Mouse (Mus musculus) stomach, postnatal 0 days (tissue): ENCODE measurements around the gene Mvk. TPM values are rescaled to one million over a fixed set of nuclear protein-coding genes. Genes with fewer than 3 reads are reported as not detected.
A peak's percentile ranks its signal among the peaks of the same experiment; 100 is the strongest.

Experiments used
- ATAC-seq: fragments of 200-750 bp; cut with Nextera tagmentation; 2 replicates; pipeline ENCODE4 v1.8.0; 2017; ENCODE audit not compliant: low FRiP score, low TSS enrichment
- DNase-seq: peaks from one replicate; pipeline ENCODE4 v3.0.0-alpha.2; 2016; ENCODE audit warnings: low spot score
- H3K27ac ChIP-seq: fragments of 300-500 bp; sonication (generic); replicated peaks from 2 replicates; pipeline ENCODE4 v1.5.1; 2014; ENCODE audit warnings: mild to moderate bottlenecking, control low read depth
- H3K27me3 ChIP-seq: fragments of 300-500 bp; sonication (generic); 2 replicates; pipeline ENCODE4 v1.6.1; 2014; ENCODE audit warnings: low read length; ENCODE audit not compliant: control insufficient read depth, insufficient read depth
- H3K36me3 ChIP-seq: fragments of 300-500 bp; sonication (generic); 2 replicates; pipeline ENCODE4 v1.6.1; 2014; ENCODE audit warnings: low read length, mixed read lengths; ENCODE audit not compliant: control insufficient read depth, insufficient read depth
- H3K4me1 ChIP-seq: fragments of 300-500 bp; sonication (generic); replicated peaks from 2 replicates; pipeline ENCODE4 v1.6.1; 2014; ENCODE audit warnings: antibody characterized with exemption; ENCODE audit not compliant: control insufficient read depth, insufficient read depth
- H3K4me2 ChIP-seq: fragments of 300-500 bp; sonication (generic); replicated peaks from 2 replicates; pipeline ENCODE4 v1.6.1; 2014; ENCODE audit warnings: low read depth, mild to moderate bottlenecking, control low read depth, moderate library complexity
- H3K4me3 ChIP-seq: fragments of 300-500 bp; sonication (generic); 2 replicates; pipeline ENCODE4 v1.5.1; 2014; ENCODE audit warnings: low read depth, low read length, control low read depth
- H3K9ac ChIP-seq: fragments of 300-500 bp; sonication (generic); 2 replicates; pipeline ENCODE4 v1.6.1; 2014; ENCODE audit warnings: mild to moderate bottlenecking, low read length, control low read depth, mixed read lengths
- H3K9me3 ChIP-seq: fragments of 300-500 bp; sonication (generic); 2 replicates; pipeline ENCODE4 v1.6.1; 2016; ENCODE audit warnings: low read length; ENCODE audit not compliant: control insufficient read depth
- CTCF ChIP-seq: IDR thresholded peaks from 2 replicates; pipeline ENCODE4 v1.5.1; 2016; ENCODE audit warnings: antibody characterized with exemption, low read depth, mild to moderate bottlenecking, moderate library complexity
- EP300 ChIP-seq: optimal IDR thresholded peaks from 2 replicates; pipeline ENCODE3; 2016; ENCODE audit warnings: antibody characterized with exemption
- WGBS: fragments of 180-500 bp; shearing (Covaris S2); extraction: QIAGEN DNeasy Blood & Tissue Kit; methylation state at CpG from one replicate; pipeline ENCODE4 v1.1.7; 2014; 5-methylcytosine and 5-hydroxymethylcytosine counted together
- polyA plus RNA-seq: library from polyadenylated mRNA; unstranded; fragments of >200 nt; fragmentation: Nextera tagmentation; extraction: Ambion mirVana; gene quantifications from 2 replicates; pipeline ENCODE4 v1.2.1, GENCODE M21; 2015

Mvk gene
- polyA plus RNA-seq, 1 experiment from 2014 or later = 60.1 TPM

DNA sequence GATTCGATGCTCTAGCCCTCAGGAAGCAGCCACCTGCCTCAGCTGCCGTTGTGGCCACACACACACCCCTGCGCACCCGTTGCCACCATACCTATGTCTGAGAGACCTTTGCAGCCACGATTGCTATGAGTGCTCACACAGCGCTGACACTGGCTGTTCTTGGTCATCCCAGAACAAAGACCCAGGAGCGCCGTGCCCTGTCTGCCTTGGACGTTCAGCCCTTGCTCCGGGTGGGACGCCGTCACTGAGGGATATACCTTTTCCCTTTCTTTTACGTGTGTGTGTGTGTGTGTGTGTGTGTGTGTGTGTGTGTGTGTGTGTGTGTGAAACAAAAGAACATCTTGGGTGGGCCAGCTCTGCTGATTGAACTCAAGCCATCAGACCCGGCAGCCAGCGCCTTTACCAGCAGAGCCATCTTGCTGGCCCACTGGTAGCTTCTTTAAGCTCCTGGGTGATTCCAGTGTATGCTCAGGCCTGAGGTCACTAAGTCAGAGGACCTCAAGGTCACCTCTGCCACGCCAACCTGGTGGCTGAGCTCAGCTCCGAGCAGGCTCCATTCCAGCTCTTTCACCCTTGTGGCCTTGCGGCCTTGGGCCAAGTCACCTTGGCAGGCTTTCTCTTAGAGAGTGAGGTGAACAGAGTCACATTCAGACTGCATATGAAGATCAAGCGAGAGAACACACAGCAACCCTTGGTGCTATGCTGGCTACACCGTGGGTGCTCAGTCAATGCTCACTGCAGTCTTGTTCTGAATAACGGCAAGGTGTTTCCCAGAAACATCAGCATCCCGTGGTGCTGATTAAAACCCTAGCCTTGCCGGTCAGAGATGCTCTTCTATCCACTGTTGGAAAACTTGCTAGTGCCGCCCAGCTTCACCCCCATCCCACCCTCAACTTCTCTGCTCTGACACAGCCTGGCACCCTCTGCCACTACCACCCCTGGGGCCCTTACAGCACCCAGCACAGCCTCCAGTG is 18.3 kb downstream of the Mvk start:
- WGBS = 73% methylated on average over 24 of the region's 24 CpGs
- Histone ChIP-seq H3K9ac (no peak overlapping the region), H3K27ac (no peak overlapping the region), H3K36me3 (no peaks in the 10 kb centered on the region), H3K27me3 (no peaks in the 10 kb centered on the region), H3K4me3 (no peak overlapping the region), H3K4me2 (no peak overlapping the region), H3K4me1 (peaks cover 1% of the 10 kb centered on the region; the same call in 1 of the 2 replicates), H3K9me3 (no peaks in the 10 kb centered on the region)
- DNase-seq (no peak), ATAC-seq (no peak)
- no peak for TF ChIP-seq CTCF
- TF ChIP-seq EP300 = no peak

- no peaks in the 10 kb centered on the region for H3K9me3 ChIP-seq
- ATAC-seq (no peak), DNase-seq (no peak)
- H3K27ac ChIP-seq = no peak overlapping the region
- no peak overlapping the region for H3K4me2 ChIP-seq
- peaks cover 5% of the 10 kb centered on the region; the same call in 1 of the 2 replicates for H3K4me1 ChIP-seq
- no peaks in the 10 kb centered on the region for H3K36me3 ChIP-seq
- H3K4me3 ChIP-seq = no peak overlapping the region
- TF ChIP-seq EP300 (no peak), CTCF (no peak)
- 80% methylated on average over 2 of the region's 2 CpGs for WGBS
- H3K9ac ChIP-seq = no peak overlapping the region
- H3K27me3 ChIP-seq = no peaks in the 10 kb centered on the region
These were observed 20.5 kb downstream of the Mvk start for GRCm38 (mm10) chr5:114464561-114464960.

DNA sequence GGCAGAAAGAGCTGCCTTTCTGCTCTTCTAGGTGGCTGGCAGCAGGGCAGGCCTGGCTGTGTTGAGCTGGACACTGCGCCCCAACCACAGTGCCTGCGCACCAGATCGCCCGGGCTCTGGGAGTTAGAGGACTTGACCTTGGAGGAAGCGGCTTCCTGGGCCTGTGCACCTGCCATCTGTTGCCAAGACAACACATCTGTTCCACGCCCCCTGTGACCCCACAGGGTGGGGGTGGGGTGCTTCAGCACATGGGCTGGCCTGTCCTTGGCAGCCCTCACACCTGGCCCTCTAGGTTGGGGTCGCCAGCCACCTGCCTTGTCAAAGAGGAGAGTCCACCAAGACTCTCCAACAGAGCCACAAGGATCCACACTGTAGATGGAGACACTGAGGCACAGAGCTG is 21.6 kb downstream of the Mvk start:
- no peak for ATAC-seq
- WGBS = 77% methylated on average over 7 of the region's 7 CpGs
- peaks cover 5% of the 10 kb centered on the region; the same call in 1 of the 2 replicates for H3K4me1 ChIP-seq
- TF ChIP-seq EP300 (no peak), CTCF (no peak)
- no peak overlapping the region for H3K9ac ChIP-seq
- DNase-seq = no peak
- no peaks in the 10 kb centered on the region for H3K9me3 ChIP-seq
- H3K4me3 ChIP-seq = no peak overlapping the region
- H3K27me3 ChIP-seq = no peaks in the 10 kb centered on the region
- no peaks in the 10 kb centered on the region for H3K36me3 ChIP-seq
- no peak overlapping the region for H3K27ac ChIP-seq
- H3K4me2 ChIP-seq = no peak overlapping the region

- Histone ChIP-seq H3K36me3 (no peaks in the 10 kb centered on the region), H3K27me3 (no peaks in the 10 kb centered on the region), H3K4me1 (peaks cover 5% of the 10 kb centered on the region; the same call in 1 of the 2 replicates), H3K4me2 (peak overlapping the region; percentile 52), H3K9ac (peak overlapping the region; percentile 45), H3K9me3 (no peaks in the 10 kb centered on the region), H3K27ac (no peak overlapping the region), H3K4me3 (peak overlapping the region; percentile 28)
- ATAC-seq = no peak
- no peak for DNase-seq
- WGBS = 9% methylated on average over 11 of the region's 11 CpGs
- no peak for TF ChIP-seq EP300
- TF ChIP-seq CTCF = no peak
These were observed 22.9 kb downstream of the Mvk start for GRCm38 (mm10) chr5:114467019-114467418.

- no peak for TF ChIP-seq CTCF
- TF ChIP-seq EP300 = no peak
- peak; percentile 46; the same call in 1 of the 2 replicates for ATAC-seq
- Histone ChIP-seq H3K4me3 (peak overlapping the region; percentile 28), H3K27me3 (no peaks in the 10 kb centered on the region), H3K9me3 (no peaks in the 10 kb centered on the region), H3K4me2 (peak overlapping the region; percentile 52), H3K9ac (peak overlapping the region; percentile 45), H3K4me1 (peaks cover 5% of the 10 kb centered on the region; the same call in 1 of the 2 replicates), H3K27ac (no peak overlapping the region), H3K36me3 (no peaks in the 10 kb centered on the region)
- peak; percentile 83 for DNase-seq
- WGBS = under 1% methylated on average over 12 of the region's 13 CpGs
These were observed 23.4 kb downstream of the Mvk start for GRCm38 (mm10) chr5:114467430-114467829.

- no peaks in the 10 kb centered on the region for H3K9me3 ChIP-seq
- 0 out of 2 replicates have a peak overlapping the region, but pooled peaks have one; percentile 52 for H3K4me2 ChIP-seq
- no peaks in the 10 kb centered on the region for H3K27me3 ChIP-seq
- no peak overlapping the region for H3K9ac ChIP-seq
- H3K4me3 ChIP-seq = no peak overlapping the region
- H3K4me1 ChIP-seq = peaks cover 5% of the 10 kb centered on the region; the same call in 1 of the 2 replicates
- TF ChIP-seq CTCF (no peak), EP300 (no peak)
- DNase-seq (no peak), ATAC-seq (no peak)
- 44% methylated on average over 4 of the region's 4 CpGs for WGBS
- H3K36me3 ChIP-seq = no peaks in the 10 kb centered on the region
- H3K27ac ChIP-seq = no peak overlapping the region
These were observed 23.9 kb downstream of the Mvk start for GRCm38 (mm10) chr5:114468007-114468406.
